Mouse (Mus musculus): ENCODE measurements around the gene Xlr. TPM values are rescaled to one million over a fixed set of nuclear protein-coding genes. Genes with fewer than 3 reads are reported as not detected.
"Not testable (repeated sequence)": the region's sequence is repeated elsewhere in the genome, so short reads cannot be mapped to it uniquely, and the experiment has no call there.

The Xlr gene
- polyA plus RNA-seq (2016; fragmentation: Nextera tagmentation; extraction: Ambion mirVana): 1.7 and 3.1 TPM in 2 replicates

DNA sequence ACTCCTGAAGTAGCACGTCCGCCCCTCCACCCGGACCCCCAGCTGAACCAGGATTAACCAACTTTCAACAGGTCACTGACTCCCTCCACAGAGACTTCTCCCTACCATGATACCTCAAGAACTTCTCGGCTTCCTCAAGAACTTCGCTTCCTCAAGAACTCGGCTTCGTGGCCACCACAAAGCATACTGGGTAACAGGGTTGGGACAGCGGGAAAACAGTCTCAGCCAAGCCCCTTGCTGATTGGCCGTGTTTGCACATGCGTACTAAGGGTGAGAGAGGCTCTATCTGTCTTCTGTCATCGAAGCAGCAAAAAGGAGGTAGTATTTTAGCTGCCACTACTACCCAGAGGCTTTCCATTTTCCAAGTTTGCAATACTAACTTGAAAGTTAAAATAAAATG, at the start of gene Xlr:
TSS of gene Xlr (minus strand) at position 188 of the 400 bp plus-strand sequence.
- not testable (repeated sequence) for H3K4me1 ChIP-seq; H3K27ac ChIP-seq; H3K9me3 ChIP-seq (replicated peaks); H3K27me3 ChIP-seq; ATAC-seq (ENCODE audit: low FRiP score); H3K4me2 ChIP-seq (replicated peaks); H3K4me3 ChIP-seq; H3K9ac ChIP-seq; H3K36me3 ChIP-seq
- WGBS: 83% methylated on average over 11 of the region's 11 CpGs

- WGBS: 43% methylated on average over 3 of the region's 3 CpGs
- Histone ChIP-seq H3K27me3 (no peaks in the 10 kb centered on the region), H3K9ac (no peak overlapping the region), H3K27ac (no peak overlapping the region), H3K36me3 (no peaks in the 10 kb centered on the region), H3K4me1 (no peaks in the 10 kb centered on the region), H3K4me2 (replicated peaks) (no peak overlapping the region), H3K9me3 (replicated peaks) (no peaks in the 10 kb centered on the region), H3K4me3 (no peak overlapping the region)
- ATAC-seq (ENCODE audit: low FRiP score): no peak
Measured at GRCm38 (mm10) chrX:53799074-53799473, 1.6 kb upstream of the Xlr start.

DNA sequence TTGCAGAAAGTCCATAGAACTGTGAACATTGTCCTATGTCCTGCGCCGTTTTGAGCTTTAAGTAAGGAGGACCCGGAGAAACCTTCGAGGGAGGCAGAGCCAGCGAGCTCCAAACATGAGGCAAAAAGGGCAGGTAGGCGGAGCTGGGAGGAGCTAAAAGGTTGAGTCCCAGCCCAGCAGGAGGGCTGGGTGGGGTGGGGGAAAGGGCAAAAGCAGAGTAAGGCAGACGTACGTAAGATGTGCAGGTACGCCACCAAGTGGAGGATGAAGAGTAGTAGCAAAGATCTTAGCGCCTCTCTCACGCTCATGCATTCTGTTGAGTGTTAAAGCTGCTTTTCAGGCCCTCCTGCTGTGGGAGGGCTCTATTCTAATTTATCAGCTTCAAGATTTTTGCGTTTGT, 21.2 kb downstream of the Xlr start, which contains the start of gene Zfp36l3:
TSS of gene Zfp36l3 (minus strand) at position 119 of the 400 bp plus-strand sequence.
- Histone ChIP-seq H3K27me3 (no peaks in the 10 kb centered on the region), H3K9ac (no peak within 1 kb of the TSS), H3K9me3 (replicated peaks) (0 out of 2 replicates have a peak, but pooled peaks cover 3% of the 10 kb centered on the region), H3K4me2 (replicated peaks) (no peak within 1 kb of the TSS), H3K4me3 (no peak within 1 kb of the TSS), H3K36me3 (no peaks in the 10 kb centered on the region), H3K27ac (no peak within 1 kb of the TSS), H3K4me1 (no peaks in the 10 kb centered on the region)
- 90% methylated on average over 12 of the region's 12 CpGs for WGBS
- ATAC-seq (ENCODE audit: low FRiP score): no peak

- Histone ChIP-seq H3K27ac (no peak within 1 kb of the TSS), H3K9me3 (replicated peaks) (peaks cover 9% of the 10 kb centered on the region), H3K9ac (no peak within 1 kb of the TSS), H3K4me2 (replicated peaks) (no peak within 1 kb of the TSS), H3K4me3 (no peak within 1 kb of the TSS), H3K36me3 (no peaks in the 10 kb centered on the region), H3K27me3 (no peaks in the 10 kb centered on the region), H3K4me1 (no peaks in the 10 kb centered on the region)
- no peak for ATAC-seq (ENCODE audit: low FRiP score)
- 95% methylated on average over 16 of the region's 16 CpGs for WGBS
Measured at GRCm38 (mm10) chrX:53757736-53758135, 39.8 kb downstream of the Xlr start, which contains the start of gene 1700013H16Rik. Gene 1700013H16Rik (minus strand): TSS chrX:53757831.

- Histone ChIP-seq H3K9ac (no peak overlapping the region), H3K4me1 (no peaks in the 10 kb centered on the region), H3K27me3 (no peaks in the 10 kb centered on the region), H3K4me2 (replicated peaks) (no peak overlapping the region), H3K27ac (no peak overlapping the region), H3K9me3 (replicated peaks) (peaks cover 8% of the 10 kb centered on the region), H3K4me3 (no peak overlapping the region), H3K36me3 (no peaks in the 10 kb centered on the region)
- ATAC-seq (ENCODE audit: low FRiP score): no peak
- 71% methylated on average over 1 of the region's 1 CpGs for WGBS
Measured at GRCm38 (mm10) chrX:53752851-53753250, 44.7 kb downstream of the Xlr start.

GRCm38 (mm10) chrX:53728967-53729366, 68.5 kb downstream of the Xlr start:
- ATAC-seq (ENCODE audit: low FRiP score): no peak
- no peak overlapping the region for H3K4me2 ChIP-seq (replicated peaks)
- H3K4me1 ChIP-seq: no peaks in the 10 kb centered on the region
- H3K9ac ChIP-seq: no peak overlapping the region
- H3K27ac ChIP-seq: no peak overlapping the region
- H3K27me3 ChIP-seq: no peaks in the 10 kb centered on the region
- H3K4me3 ChIP-seq: no peak overlapping the region
- no peaks in the 10 kb centered on the region for H3K36me3 ChIP-seq
- H3K9me3 ChIP-seq (replicated peaks): no peaks in the 10 kb centered on the region
- WGBS: 94% methylated on average over 2 of the region's 2 CpGs

Other genes with a start within 250 kb of the Xlr start
- gene Rtl8c, start 189.7 kb downstream of the Xlr start, polyA plus RNA-seq (2016; fragmentation: Nextera tagmentation; extraction: Ambion mirVana): 98.0 and 99.3 TPM in 2 replicates
- gene Gm14597, start 188.7 kb downstream of the Xlr start, polyA plus RNA-seq (2016; fragmentation: Nextera tagmentation; extraction: Ambion mirVana): not detected in 2 replicates
- gene Rtl8a, start 154.0 kb downstream of the Xlr start, polyA plus RNA-seq (2016; fragmentation: Nextera tagmentation; extraction: Ambion mirVana): 131 and 132 TPM in 2 replicates
- gene Rtl8b, start 127.3 kb downstream of the Xlr start, polyA plus RNA-seq (2016; fragmentation: Nextera tagmentation; extraction: Ambion mirVana): 97.0 and 107 TPM in 2 replicates
- 0.19 and 0.33 TPM in 2 replicates for gene 4930502E18Rik, start 72.9 kb downstream of the Xlr start, polyA plus RNA-seq (2016; fragmentation: Nextera tagmentation; extraction: Ambion mirVana)
- gene 1700013H16Rik, start 39.9 kb downstream of the Xlr start, polyA plus RNA-seq (2016; fragmentation: Nextera tagmentation; extraction: Ambion mirVana): not detected in 2 replicates
- not detected in 2 replicates for gene Zfp36l3, start 21.3 kb downstream of the Xlr start, polyA plus RNA-seq (2016; fragmentation: Nextera tagmentation; extraction: Ambion mirVana)

All from hindbrain, embryonic 12.5 days (tissue).